Mouse (Mus musculus): ENCODE measurements around the gene Kcnn3.

Kcnn3 gene

DNA sequence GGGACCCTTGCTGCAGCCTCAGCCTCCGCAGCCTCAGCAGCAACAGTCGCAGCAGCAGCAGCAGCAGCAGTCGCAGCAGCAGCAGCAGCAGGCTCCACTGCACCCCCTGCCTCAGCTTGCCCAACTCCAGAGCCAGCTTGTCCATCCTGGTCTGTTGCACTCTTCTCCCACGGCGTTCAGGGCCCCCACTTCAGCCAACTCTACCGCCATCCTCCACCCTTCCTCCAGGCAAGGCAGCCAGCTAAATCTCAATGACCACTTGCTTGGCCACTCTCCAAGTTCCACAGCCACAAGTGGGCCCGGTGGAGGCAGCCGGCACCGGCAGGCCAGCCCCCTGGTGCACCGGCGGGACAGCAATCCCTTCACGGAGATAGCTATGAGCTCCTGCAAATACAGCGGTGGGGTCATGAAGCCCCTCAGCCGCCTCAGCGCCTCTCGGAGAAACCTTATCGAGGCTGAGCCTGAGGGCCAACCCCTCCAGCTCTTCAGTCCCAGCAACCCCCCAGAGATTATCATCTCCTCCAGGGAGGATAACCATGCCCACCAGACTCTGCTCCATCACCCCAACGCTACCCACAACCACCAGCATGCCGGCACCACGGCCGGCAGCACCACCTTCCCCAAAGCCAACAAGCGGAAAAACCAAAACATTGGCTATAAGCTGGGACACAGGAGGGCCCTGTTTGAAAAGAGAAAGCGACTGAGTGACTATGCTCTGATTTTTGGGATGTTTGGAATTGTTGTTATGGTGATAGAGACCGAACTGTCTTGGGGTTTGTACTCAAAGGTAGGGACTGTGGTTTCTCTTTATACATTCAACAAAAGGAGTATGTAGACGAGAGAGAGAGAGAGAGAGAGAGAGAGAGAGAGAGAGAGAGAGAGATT lies 896 bp downstream of the Kcnn3 start:
- DNase-seq (ENCODE audit: low read depth, low spot score): no peak

DNA sequence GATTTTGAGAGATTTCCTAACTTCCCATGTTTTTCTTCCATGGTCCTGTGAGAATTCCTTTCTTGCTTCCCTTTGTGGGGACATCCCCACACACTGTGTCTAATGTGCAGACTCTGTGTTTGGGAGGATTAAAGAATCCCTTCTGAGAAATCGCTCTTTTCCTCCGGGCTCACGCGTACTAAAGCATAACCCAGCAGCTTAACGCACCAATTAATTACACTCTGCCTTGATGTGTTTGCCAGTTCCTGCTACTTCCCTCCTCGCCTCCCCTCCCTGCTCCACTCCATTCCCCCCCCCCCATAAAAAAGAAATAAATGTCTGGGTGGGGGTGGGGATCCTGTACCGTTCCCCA lies 1.5 kb downstream of the Kcnn3 start:
- DNase-seq (ENCODE audit: low read depth, low spot score): no peak

DNA sequence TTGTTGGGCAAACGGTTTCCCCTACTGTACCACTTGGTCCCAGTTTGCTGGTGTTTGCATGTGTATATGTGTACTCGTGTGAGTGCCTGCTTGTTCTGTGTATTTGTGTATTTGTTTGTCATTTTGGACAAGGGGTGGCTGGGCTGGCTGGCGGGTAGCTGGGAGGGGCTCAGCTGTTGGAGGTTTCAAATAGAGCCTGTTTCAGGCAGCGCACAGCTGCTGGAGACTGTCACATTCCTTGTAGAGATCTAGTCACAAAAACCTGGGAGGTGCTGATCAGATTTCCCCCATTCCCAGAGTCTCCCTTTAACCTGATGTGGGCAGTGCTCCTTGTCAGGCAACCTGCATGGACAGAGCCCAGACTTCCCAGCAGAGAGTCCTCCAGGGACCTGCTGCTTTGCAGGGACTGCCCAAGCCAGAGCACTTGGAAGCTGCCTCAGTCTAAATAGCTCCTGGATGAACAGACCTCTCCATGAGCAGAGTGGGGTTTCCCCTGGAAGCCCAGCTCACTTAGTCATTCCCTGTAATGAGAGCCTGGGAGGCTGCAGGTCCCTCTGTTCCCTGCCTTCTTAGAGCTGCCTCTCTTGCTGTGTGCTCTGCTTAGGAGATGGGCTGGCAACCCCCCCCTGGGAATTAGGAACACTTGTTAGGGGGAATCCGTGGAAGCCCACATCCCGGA lies 2.6 kb downstream of the Kcnn3 start:
- no peak for DNase-seq (ENCODE audit: low read depth, low spot score)

DNA sequence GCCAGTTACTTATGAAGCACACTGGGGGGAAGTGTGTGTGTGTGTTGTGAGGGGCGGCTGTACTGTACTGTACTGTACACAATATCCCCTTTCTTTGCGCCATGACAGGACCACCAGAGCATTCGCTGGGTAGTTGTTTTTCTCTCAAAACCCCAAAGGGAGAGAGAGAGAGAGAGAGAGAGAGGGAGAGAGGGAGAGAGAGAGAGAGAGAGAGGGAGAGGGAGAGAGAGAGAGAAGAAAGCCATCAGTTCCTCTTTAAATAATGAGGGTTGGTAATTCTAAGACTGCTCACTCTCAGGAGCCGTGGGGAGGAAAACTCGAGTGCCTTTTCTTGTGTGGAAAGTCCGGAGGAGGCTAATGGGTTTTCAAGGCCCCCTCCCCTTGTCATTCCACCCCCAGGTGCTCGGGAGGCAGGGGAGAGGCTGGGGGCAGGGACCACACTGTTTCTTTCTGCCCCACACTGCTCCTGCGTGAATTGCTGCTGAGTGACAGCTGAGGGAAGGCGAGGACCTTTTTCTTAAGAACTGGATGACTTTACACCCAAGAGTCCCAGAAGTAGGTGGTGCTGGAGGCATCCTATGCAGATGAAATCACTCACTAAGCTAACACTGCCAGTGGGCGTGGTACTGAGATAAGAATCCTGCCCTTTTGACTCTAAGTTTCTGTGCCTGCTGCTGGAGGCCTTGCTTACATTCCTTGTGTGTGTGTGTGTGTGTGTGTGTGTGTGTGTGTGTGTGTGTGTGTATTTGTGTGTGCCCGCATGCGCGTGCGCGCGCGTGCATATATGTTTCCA lies 6.5 kb downstream of the Kcnn3 start:
- DNase-seq (ENCODE audit: low read depth, low spot score): no peak

DNA sequence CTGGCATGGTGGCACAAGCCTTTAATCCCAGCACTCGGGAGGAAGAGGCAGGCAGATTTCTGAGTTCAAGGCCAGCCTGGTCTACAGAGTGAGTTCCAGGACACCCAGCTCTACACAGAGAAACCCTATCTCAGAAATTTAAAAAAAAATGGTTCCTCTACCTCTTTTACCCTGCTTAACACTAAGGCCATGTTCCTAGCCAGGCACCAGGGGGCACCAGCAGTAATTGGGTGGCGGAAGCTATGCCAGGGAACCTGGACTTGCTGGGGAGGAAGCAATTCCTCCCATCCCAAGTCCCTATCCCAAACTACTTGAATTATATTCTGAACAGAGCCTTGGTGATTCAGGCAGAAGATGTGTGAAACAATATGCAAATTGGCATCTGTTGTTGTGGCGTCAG lies 9.8 kb downstream of the Kcnn3 start:
- no peak for DNase-seq (ENCODE audit: low read depth, low spot score)

DNA sequence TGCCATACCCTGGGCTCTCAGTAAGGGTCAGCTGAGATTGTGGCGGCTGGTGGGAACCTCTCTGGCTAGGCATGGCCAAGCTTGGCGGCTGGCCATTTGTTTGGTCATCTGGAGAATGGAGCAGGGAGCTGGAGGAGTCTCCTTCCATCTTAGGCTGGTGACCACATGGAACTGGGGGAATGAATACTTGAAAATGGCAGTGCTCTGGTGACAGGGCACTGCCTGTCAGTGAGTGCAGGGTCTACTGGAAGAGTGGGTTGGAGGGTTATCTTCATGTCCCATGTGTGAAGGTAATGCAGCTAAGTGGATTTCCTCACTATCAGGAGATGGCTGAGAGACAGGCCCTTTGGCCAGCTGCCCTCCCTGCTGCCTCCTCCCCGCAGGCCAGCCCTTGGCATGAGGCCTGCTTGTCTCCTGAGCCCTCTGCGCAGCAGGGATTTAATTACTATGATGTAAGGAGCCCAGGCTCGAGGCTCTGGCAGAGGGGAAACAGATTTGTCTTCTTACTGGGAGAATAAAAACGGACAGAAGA lies 14.7 kb downstream of the Kcnn3 start:
- no peak for DNase-seq (ENCODE audit: low read depth, low spot score)

DNA sequence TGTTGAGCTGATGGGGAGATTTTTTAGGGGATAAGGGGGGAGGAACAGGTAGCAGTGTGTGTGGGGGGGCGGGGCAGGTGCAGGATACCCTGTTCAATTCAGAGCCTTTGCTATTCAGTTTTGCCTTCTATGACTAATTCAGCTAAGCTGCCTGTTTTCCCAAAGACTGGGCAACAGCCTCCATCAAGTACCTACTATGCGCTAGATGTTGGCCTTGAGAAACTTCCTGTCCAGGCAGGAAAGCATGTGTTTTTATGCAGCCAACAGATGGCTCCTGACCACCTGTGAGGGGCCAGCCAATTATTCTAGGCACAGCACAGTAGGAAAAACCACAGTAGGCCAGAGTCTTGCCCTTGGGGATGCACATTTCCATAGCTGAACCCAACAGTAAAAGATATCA lies 15.2 kb downstream of the Kcnn3 start:
- no peak for DNase-seq (ENCODE audit: low read depth, low spot score)

DNA sequence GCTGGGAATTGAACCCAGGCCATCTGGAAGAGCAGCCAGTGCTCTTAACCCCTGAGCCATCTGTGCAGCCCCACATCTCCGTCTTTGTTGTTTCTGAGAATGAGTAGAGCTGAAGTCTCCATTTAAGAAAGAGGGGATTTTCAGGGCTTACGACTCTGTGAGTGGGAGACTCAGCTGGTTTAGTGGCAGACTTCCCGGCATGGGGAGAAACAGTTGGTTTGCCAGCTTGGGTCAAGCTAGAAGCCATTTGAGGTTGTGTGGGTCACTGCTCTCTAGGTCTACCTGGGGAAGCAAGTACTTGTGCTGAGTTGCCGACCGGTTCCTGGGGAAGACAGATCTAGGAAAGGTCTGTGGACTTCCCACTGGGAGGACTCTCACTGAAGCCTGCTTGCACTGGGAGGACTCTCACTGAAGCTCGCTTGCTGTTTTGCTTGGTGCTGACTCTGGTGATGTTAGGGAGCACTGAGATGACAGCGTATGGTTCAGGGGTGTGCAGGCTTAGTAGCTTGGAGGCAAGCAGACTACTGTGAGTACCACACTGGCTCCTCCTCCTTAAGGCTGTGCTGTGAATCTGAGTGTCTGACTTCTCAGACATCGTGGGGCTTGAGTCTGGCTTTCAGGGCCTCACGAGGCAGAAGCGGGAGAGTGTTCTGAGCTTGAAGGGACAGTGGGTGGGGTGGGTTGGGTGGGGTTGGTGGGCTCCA lies 19.2 kb downstream of the Kcnn3 start:
- no peak for DNase-seq (ENCODE audit: low read depth, low spot score)

DNA sequence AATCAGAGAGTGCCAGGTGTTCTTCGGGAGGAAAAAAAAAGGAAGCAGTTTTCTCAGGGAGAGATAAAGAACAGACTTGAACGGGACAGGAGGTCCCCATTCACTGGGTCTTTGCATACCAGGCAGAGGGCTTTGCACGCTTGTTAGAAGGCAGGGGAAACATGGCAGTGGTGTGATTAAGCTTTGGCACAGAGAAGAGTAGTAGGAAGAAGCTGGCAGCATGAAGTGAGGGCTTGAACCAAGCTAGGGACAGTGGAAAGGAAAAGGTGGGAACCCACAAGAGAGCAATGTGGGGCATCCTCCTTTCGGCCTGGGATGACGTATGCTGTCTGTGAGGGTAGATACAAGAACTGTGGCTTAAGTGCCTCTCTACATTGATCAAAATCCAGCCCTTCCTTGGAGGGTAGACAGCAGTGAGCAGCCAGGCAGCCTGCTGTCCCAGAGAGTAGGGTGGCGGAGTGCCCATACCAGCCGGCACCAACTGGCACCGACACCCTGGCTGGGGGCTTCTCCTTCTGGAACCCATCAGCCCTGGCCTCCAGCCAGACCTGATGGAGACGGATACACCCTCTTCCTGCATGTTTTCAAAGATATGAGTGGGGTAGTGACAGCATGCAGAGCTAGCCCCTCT lies 19.9 kb downstream of the Kcnn3 start:
- no peak for DNase-seq (ENCODE audit: low read depth, low spot score)

DNA sequence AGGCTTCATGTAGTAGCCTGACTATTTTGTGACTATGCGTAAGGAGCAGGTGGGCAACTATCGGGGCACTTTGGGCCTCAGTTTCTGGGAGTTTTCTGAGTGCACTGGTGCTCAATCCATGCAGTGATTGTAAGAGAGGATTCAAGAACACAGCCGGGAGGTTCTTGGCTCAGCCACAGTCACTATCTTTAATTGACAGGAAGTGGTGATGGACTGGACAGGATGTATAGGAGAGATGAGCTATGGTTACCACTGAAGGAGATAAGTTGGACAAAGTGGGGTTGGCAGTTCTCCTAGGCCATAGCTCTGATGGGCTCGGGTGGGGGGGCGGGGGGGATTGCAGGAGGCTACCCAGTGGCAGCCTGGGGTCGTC lies 20.4 kb downstream of the Kcnn3 start:
- DNase-seq (ENCODE audit: low read depth, low spot score): no peak

DNA sequence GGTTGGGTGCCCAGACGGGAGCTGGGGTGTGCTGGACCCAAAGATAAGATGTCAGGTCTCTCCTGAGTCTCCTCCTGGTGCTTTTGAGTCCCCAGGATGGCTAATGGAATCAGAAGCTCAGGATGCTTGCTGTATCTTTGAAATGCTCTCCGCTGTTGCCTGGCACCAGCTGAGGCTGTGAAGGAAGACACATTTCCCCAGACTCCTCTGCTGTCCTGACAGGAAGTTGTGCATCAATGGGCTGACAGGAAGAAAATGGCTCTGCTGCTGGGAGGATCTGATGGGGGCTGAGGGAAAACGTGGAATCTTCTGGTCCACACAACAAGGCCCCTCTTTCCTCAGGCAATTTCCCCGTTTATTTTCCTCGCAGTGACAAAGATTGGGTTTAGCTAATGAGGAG lies 27.0 kb downstream of the Kcnn3 start:
- no peak for DNase-seq (ENCODE audit: low read depth, low spot score)

DNA sequence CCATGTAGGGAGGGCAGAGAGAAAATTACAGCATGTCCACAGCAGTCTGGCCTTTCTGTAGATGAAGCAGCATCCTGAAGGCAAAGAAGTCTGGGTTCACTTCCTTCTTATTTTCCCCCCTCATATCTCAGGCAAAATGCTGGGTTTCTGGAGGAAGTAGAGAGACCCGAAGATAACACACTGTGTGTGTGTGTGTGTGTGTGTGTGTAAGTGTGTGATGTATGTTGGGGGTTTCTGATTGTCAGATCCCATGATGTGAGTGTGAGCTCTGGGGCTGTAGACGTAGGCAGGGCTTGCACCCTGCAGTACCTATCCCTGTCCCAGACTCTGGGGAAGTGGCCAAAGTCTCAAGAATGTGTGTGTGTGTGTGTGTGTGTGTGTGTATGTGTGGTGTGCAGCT lies 28.8 kb downstream of the Kcnn3 start:
- no peak for DNase-seq (ENCODE audit: low read depth, low spot score)

DNA sequence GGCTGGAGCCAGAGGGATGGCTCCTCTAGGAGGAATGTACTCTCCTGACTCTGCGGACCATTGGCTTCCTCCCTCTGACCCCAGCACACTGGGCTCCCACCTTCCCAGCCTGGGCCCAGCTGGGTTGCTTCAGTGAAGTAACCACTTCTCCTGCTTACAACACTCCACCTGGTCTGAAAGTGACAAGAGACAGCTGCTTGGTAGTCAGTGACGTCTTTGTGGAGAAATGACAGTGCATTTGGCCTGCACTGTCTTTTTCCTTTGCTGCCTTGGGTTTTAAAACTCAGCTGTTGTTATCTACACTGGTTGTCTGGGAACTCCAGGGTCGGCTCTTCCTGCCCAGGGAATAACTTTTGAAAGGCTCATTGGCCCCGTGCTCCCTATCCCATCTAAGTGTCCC lies 29.5 kb downstream of the Kcnn3 start:
- DNase-seq (ENCODE audit: low read depth, low spot score): no peak

DNA sequence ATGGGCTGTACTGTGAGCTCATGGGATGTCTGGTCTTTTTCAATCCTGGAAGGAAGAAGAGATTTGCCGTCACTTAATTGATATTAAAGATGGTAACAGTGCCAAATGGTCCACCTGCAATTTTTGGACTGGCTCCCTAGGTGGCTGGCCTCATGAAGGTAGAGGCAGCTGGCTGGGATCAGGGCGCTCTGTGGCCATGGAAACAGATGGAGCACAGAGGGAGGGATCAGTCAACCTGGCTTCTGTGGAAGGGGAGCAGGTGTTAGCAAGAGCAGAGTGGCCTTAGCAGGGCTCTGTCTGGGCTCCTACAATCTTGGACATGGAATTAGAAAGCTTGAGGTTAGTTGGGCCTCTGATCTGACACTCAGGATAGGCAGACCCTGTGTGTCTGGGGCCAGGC lies 31.9 kb downstream of the Kcnn3 start:
- no peak for DNase-seq (ENCODE audit: low read depth, low spot score)

DNA sequence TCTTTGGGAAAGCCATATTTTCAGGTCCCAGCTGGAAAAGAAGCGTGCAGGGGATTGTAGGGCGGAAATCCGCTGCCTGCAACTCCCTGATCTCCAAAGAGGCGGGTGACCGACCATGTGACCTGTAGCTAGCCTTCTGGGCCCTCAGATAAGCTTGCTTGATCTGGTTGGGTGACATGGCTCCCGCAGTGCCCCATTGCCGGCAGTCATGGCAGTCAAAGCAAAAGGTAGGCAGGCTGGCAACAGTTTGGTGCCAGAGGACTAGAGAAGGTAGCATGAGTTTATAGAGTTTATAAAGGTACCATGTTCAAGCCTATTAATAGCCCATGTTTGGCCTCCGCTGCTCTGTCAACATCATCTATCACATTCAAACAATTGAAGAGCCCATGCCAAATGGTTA lies 33.5 kb downstream of the Kcnn3 start:
- no peak for DNase-seq (ENCODE audit: low read depth, low spot score)

DNA sequence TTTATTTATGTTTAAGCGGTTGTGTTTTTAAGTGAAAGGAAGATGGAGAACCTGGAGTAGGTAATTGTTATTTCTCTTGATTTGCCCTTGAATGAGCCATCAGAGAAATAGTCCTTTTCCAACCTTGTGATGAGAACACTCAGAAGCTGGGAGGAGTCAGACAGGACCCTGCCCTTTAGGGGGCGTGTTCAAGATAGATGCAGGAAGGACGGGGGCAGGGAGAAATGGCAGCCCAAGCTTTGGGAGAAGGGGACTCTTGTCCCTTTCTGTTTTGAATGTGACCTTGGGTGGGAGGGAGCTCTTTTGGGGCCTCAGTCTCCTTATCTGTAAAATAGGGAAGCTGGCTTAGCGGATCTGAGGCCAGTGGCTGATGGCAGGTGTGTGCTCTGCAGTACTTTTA lies 34.0 kb downstream of the Kcnn3 start:
- no peak for DNase-seq (ENCODE audit: low read depth, low spot score)

DNA sequence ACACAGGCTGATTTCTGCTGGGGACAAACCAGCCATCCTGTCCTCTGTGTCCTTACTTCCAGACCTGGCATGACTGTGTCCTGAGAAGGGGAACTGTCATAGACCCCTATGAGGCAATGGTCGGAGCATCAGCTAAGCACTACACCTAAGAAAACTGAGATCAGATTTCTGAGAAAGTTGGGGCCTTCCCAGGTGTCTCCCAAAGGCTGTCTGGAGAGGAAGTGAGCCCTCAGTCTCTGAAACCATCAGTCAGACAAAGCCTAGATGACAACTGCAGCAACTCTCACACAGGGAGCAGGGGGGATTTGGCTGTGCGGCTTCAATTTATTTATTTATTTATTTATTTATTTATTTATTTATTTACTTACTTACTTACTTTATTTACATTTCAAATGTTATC lies 34.6 kb downstream of the Kcnn3 start:
- DNase-seq (ENCODE audit: low read depth, low spot score): no peak

DNA sequence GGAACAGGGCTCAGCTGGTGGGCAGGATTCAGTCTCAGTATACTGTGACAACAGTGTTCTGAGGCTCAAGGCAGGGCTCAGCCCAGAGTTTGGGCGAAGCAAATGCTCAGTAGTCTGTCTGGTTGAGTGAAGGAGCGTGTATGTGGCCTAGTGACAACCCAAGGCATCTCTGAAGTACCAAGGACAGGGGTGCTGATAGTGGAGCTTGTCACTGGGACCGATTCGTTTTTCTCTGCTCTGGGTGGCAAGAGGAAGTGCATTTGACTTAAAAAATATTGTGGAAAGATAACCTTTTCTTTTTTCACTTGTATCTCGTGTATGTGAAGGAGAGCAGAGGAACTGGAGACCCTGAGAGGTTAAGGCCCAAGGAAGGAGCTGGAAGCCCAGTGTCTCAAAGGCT lies 37.8 kb downstream of the Kcnn3 start:
- no peak for DNase-seq (ENCODE audit: low read depth, low spot score)

DNA sequence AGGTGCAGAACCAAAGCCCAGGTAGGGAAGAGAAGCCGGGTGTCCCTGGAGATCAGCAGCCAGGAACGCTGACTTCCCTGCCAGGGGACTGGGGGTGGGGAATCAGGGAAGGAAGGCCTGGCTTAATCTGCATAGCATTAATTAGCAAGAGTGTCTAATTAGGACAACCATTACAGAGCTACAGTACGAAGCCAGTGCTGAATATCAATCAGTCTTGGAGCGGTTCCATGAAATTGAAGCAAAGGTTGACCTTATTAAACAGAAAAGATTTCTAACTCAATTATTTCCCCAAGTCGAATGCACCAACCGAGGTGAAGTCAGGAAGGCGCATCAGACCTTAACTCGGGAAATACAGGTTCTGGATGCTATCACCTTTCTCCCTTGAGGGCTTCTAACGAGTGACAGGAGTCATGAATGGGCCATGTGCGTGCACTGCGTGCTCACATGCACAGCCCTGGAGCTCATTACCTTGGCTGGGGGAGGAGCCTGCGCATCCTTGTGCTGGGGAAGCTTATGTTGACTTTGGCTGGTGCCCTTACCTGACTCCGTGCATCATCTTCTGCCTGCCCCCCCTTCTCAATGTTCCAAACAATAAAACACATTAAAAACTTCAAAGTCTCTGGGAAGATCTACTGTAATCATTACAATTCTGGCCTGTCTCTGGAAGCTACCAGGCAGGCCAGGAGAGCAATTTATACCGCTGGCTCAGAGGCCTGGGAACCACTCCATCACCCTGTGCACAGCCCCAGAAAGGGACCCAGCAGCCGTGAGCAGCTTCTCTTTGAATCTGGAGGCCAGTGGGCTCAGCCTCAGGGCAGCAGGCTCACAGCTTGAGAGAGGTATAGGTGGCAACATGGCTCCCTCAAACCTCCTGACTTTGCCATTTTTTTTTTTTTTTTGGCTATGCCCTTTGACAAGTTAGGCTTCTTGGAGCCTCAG lies 39.3 kb downstream of the Kcnn3 start:
- DNase-seq (ENCODE audit: low read depth, low spot score): no peak

DNA sequence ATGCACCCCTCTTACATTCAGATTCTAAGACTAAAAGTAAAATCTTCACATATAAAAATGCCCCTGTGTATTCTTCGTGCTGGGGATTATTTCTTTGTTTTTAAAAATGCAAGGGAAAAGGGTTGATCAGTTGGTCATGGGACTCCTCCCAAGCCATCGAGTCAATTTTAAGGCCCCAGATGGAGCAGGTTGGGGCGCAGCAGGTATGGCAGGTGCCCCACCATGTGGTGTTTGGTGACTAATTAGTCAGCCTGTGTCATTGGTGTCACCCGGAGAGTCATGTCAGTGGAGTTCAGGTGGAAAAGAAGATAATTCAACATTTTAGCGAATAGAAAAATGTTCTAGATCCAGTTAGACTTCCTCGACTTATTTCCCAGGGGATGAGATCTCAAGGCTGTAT lies 41.4 kb downstream of the Kcnn3 start:
- DNase-seq (ENCODE audit: low read depth, low spot score): no peak
